Comparison of ENCODE assay signal across 8 mouse cellular contexts in the genomic region with DNA sequence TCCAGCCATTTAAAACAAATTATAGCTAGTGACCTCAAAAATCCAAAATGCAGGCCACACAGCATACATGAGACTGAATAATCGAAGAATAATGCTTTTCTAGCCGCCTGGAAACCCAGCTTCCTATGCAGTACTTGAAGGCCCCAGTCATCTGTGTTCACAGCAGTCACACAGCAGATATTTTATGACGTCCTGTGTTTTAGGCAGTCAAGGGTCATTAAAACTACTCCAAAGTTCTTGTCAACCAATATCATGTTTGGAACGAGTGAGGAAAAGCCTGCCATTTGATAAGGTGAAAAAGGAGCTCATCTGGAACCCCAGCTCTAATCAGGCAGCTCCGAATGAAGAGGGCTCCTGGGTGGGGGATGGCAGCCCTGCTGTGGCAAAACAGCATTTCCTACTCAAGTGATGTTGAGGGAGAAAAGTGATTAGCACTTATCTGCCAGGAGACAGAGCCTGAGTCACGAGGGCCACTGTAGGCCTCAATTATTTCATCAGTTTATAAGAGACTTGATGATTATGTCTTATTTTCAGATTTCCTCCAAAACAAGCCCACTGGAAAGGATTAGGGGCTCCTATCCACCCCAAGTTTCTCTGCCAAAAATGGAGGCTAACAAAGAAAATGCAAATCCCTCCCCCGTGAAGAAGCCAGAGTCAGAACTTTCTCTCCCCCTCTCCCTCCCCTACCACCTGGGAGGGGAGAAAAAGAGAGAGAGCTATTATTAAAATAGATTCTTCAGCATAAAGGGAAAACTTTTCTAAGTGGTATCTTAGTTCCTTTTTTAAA. TPM values are rescaled to one million over a fixed set of nuclear protein-coding genes. Genes with fewer than 3 reads are reported as not detected.
DNase-seq lines count a peak whose midpoint lies in the region; ATAC-seq and TF ChIP-seq lines count a peak whose summit lies in the region.

No protein-coding gene starts in this region.

- H3K27ac ChIP-seq in kidney, embryonic 16.5 days (ENCODE audit: low read length) = peak overlapping the region; percentile 74
- no peak overlapping the region for H3K27ac ChIP-seq in hindbrain, embryonic 14.5 days

- WGBS in kidney, embryonic 16.5 days = 7% methylated on average over 7 of the region's 7 CpGs
- 30% methylated on average over 7 of the region's 7 CpGs for WGBS in hindbrain, embryonic 14.5 days

- no peak for DNase-seq in kidney, postnatal 4 days
- peak; percentile 52 for DNase-seq in brain, embryonic 14.5 days (ENCODE audit: low read depth)
- no peak for DNase-seq in hindbrain, embryonic 14.5 days (ENCODE audit: low spot score)
- no peak for DNase-seq in cerebellum, adult 11 months
- DNase-seq in left cerebral cortex, postnatal 36 days (ENCODE audit: low spot score in 2 of 2) = no peak
- no peak for DNase-seq in spleen, adult 18-20 months

- intact Hi-C loops in left cerebral cortex, postnatal 36 days (cut with DNase I) = no loop called here

- peak overlapping the region; percentile 90 for H3K4me3 ChIP-seq in kidney, embryonic 16.5 days (ENCODE audit: low read length)
- no peak overlapping the region for H3K4me3 ChIP-seq in hindbrain, embryonic 14.5 days (replicated peaks; ENCODE audit: low read length)

- no peaks in the 10 kb centered on the region for H3K27me3 ChIP-seq in kidney, embryonic 16.5 days (ENCODE audit: insufficient read depth, low read length)
- H3K27me3 ChIP-seq in hindbrain, embryonic 14.5 days (ENCODE audit: control insufficient read depth, insufficient read depth, low read length) = no peaks in the 10 kb centered on the region

- TF ChIP-seq CTCF in brain, embryonic 14.5 days (IDR thresholded peaks at IDR 0.05; ENCODE audit: borderline replicate concordance, extremely low read depth, insufficient read depth, insufficient read length) = no peak

- no peak for ATAC-seq in kidney, embryonic 16.5 days (ENCODE audit: low FRiP score, low TSS enrichment)
- no peak for ATAC-seq in hindbrain, embryonic 14.5 days (ENCODE audit: low FRiP score)
- peak; percentile 85 for ATAC-seq in megakaryocyte-erythroid progenitor cell, adult 5-6 weeks (replicated peaks; ENCODE audit: low FRiP score, low TSS enrichment, poor library complexity, severe bottlenecking)

- peaks cover 56% of the 10 kb centered on the region for H3K4me1 ChIP-seq in kidney, embryonic 16.5 days (ENCODE audit: insufficient read depth, low read length)
- peaks cover 48% of the 10 kb centered on the region for H3K4me1 ChIP-seq in hindbrain, embryonic 14.5 days (replicated peaks; ENCODE audit: control insufficient read depth, insufficient read depth, low read length)

- no peaks in the 10 kb centered on the region for H3K9me3 ChIP-seq in kidney, embryonic 16.5 days (ENCODE audit: low read length)
- no peaks in the 10 kb centered on the region for H3K9me3 ChIP-seq in hindbrain, embryonic 14.5 days (ENCODE audit: control insufficient read depth, low read length)

- peak overlapping the region; percentile 14; the same call in 1 of the 2 replicates for H3K9ac ChIP-seq in kidney, embryonic 16.5 days (replicated peaks; ENCODE audit: low read length)
- no peak overlapping the region for H3K9ac ChIP-seq in hindbrain, embryonic 14.5 days

- peak overlapping the region; percentile 70 for H3K4me2 ChIP-seq in kidney, embryonic 16.5 days (replicated peaks; ENCODE audit: low read depth, low read length)
- peak overlapping the region; percentile 76; the same call in 1 of the 2 replicates for H3K4me2 ChIP-seq in hindbrain, embryonic 14.5 days (replicated peaks)

- H3K36me3 ChIP-seq in kidney, embryonic 16.5 days (ENCODE audit: insufficient read depth, low read length) = peaks cover 4% of the 10 kb centered on the region; the same call in 1 of the 2 replicates
- no peaks in the 10 kb centered on the region for H3K36me3 ChIP-seq in hindbrain, embryonic 14.5 days (replicated peaks; ENCODE audit: control insufficient read depth, insufficient read depth)

- no peak for TF ChIP-seq POLR2A in brain, embryonic 14.5 days (IDR thresholded peaks at IDR 0.05; ENCODE audit: borderline replicate concordance, extremely low read depth, insufficient read depth, insufficient read length, poor library complexity, severe bottlenecking)

RNA-seq across cellular contexts. Expression of gene Zfp217, which starts 19.2 kb away (rescaled TPM):
- 4.4 and 5.1 TPM in 2 replicates for polyA plus RNA-seq in kidney, embryonic 16.5 days (2015; fragmentation: Nextera tagmentation; extraction: Ambion mirVana)
- 5.7 and 7.6 TPM in 2 replicates for polyA plus RNA-seq in brain, embryonic 14.5 days (2012; rRNA removed)
- 0.98 and 1.5 TPM in 2 replicates for polyA plus RNA-seq in hindbrain, embryonic 14.5 days (2014; fragmentation: Nextera tagmentation; extraction: Ambion mirVana)
- 26.3 and 61.7 TPM in 2 replicates for total RNA-seq in megakaryocyte-erythroid progenitor cell, adult 5-6 weeks (2014; fragmentation: Nextera tagmentation)
- 16.2 and 30.3 TPM in 2 replicates for total RNA-seq in megakaryocyte-erythroid progenitor cell, adult 5-6 weeks (2017)
- total RNA-seq in left cerebral cortex, postnatal 36 days (2021) = 1 to 10 TPM; 2.6 to 2.7 TPM
